Mouse (Mus musculus) olfactory bulb, adult 2 months (tissue): ENCODE measurements around the gene Skap1. TPM values are rescaled to one million over a fixed set of nuclear protein-coding genes. Genes with fewer than 3 reads are reported as not detected.

Experiments
- H3K27ac ChIP-seq: fragments of 200-500 bp; 2 replicates; pipeline ENCODE4 v1.5.1; 2012; ENCODE audit warnings: low read depth, low read length; ENCODE audit not compliant: insufficient read depth
- H3K4me1 ChIP-seq: fragments of 200-500 bp; 2 replicates; pipeline ENCODE4 v1.6.1; 2012; ENCODE audit warnings: low read length; ENCODE audit not compliant: control insufficient read depth, insufficient read depth
- H3K4me3 ChIP-seq: fragments of 200-500 bp; 2 replicates; pipeline ENCODE4 v1.5.1; 2012; ENCODE audit warnings: mild to moderate bottlenecking, low read depth, low read length, moderate library complexity; ENCODE audit not compliant: insufficient read depth
- CTCF ChIP-seq: fragments of 200-500 bp; IDR thresholded peaks from 2 replicates; pipeline ENCODE4 v1.5.1; 2012; ENCODE audit warnings: low read depth, mild to moderate bottlenecking, low read length, moderate library complexity; ENCODE audit not compliant: insufficient read depth
- POLR2A ChIP-seq: fragments of 200-500 bp; IDR thresholded peaks from 2 replicates; pipeline ENCODE4 v1.6.1; 2012; ENCODE audit warnings: mild to moderate bottlenecking, low read depth, low read length, moderate library complexity; ENCODE audit not compliant: insufficient read depth
- WGBS: fragments of 180-500 bp; shearing (Covaris S2); methylation state at CpG from one replicate; pipeline ENCODE4 v1.1.7; 2018; 5-methylcytosine and 5-hydroxymethylcytosine counted together
- polyA plus RNA-seq: library from polyadenylated mRNA; stranded (reverse); fragments of >200 nt; gene quantifications from 2 replicates; pipeline ENCODE4 v1.2.4, GENCODE M21; 2012; ENCODE audit warnings: low replicate concordance; ENCODE audit not compliant: missing spikeins, insufficient read depth, insufficient read length

Gene Skap1
- polyA plus RNA-seq, 1 experiment, result not detected

DNA sequence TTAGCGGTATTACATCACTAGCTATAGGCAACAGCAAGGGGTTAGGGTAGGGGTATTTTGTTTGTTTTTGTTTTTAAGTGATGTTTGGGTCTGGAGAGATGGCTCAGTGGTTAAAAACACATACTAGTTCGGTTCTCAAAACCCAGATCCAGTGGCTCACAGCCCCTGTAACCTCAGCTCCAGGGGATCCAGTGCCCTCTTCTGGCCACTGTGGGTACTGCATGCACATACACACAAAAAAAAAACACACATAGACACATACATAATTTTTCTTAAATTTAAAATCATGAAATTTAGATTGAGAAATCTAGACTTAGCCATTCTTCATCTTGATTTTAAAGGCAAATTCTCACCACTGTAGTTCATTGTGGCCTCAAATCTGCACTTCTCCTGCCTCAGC lies 221.0 kb downstream of the Skap1 start:
- no peak overlapping the region for H3K4me3 ChIP-seq
- TF ChIP-seq POLR2A, result no peak
- TF ChIP-seq CTCF, result no peak
- 88% methylated on average over 2 of the region's 2 CpGs for WGBS

DNA sequence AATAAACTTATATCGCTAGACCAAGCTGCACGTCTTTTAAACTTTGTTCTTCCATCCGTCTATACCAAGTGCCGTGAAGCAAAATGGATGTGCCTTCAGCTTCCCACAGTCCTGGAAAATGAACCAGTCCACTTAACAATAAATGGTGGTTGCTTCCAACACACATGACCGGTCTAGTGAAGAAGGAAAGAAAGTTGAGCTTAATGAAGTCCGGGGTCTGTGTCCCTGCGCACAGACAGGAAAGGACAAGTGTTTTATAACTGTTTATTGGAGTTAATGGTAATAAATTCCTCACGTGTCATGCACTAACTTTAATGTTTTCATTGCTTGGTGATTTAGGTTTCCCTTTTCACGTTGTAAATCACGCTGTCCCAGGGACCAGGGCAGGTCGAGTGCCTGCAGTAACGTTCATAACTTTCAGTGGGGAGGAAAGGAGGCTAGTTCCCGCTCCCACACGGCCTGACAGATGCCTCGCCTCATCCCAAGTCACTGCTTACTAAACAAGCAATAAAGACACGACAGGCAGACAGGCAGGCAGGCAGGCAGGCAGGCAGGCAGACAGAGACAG lies 222.4 kb downstream of the Skap1 start:
- WGBS, result 79% methylated on average over 16 of the region's 16 CpGs
- Histone ChIP-seq H3K27ac (no peak overlapping the region), H3K4me1 (no peaks in the 10 kb centered on the region), H3K4me3 (no peak overlapping the region)
- no peak for TF ChIP-seq POLR2A
- no peak for TF ChIP-seq CTCF

More for the DNA sequence above, 221.0 kb downstream of the Skap1 start:
- no peaks in the 10 kb centered on the region for H3K4me1 ChIP-seq
- no peak overlapping the region for H3K27ac ChIP-seq

- TF ChIP-seq POLR2A (no peak), CTCF (no peak)
- WGBS, result 92% methylated on average over 5 of the region's 5 CpGs
- H3K27ac ChIP-seq, result no peak overlapping the region
- H3K4me3 ChIP-seq, result no peak overlapping the region
- H3K4me1 ChIP-seq, result no peaks in the 10 kb centered on the region
Observed at GRCm38 (mm10) chr11:96692250-96692649, 227.9 kb downstream of the Skap1 start.

DNA sequence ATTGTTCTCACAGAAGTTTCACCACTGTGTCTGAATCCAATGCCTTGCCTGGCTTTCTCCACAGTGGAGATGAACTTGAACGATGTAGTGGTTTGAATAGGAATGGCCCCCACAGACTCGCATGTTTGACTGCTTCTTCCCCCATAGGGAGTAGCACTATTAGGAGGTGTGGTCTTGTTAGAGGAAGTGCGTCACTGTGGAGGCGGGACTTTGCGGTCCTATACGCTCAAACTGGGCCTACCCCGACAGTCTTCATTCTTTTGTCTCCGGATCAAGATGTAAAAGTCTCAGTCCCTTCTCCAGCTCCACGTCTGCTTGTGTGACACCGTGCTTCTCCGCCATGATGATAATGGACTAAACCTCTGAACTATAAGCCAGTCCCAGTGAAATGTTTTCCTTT lies 229.0 kb downstream of the Skap1 start:
- no peaks in the 10 kb centered on the region for H3K4me1 ChIP-seq
- 93% methylated on average over 11 of the region's 11 CpGs for WGBS
- H3K4me3 ChIP-seq, result no peak overlapping the region
- TF ChIP-seq POLR2A, result no peak
- TF ChIP-seq CTCF, result no peak
- H3K27ac ChIP-seq, result no peak overlapping the region

GRCm38 (mm10) chr11:96694774-96695173 lies 230.4 kb downstream of the Skap1 start:
- no peak overlapping the region for H3K27ac ChIP-seq
- TF ChIP-seq CTCF (no peak), POLR2A (no peak)
- H3K4me1 ChIP-seq, result no peaks in the 10 kb centered on the region
- H3K4me3 ChIP-seq, result no peak overlapping the region
- WGBS, result 62% methylated on average over 12 of the region's 12 CpGs

GRCm38 (mm10) chr11:96696168-96696727 lies 231.9 kb downstream of the Skap1 start:
- no peaks in the 10 kb centered on the region for H3K4me1 ChIP-seq
- 55% methylated on average over 15 of the region's 15 CpGs for WGBS
- H3K27ac ChIP-seq, result no peak overlapping the region
- no peak for TF ChIP-seq POLR2A
- no peak for TF ChIP-seq CTCF
- no peak overlapping the region for H3K4me3 ChIP-seq

- H3K4me3 ChIP-seq, result no peak overlapping the region
- H3K4me1 ChIP-seq, result no peaks in the 10 kb centered on the region
- 30% methylated on average over 7 of the region's 7 CpGs for WGBS
- TF ChIP-seq POLR2A (no peak), CTCF (no peak)
- no peak overlapping the region for H3K27ac ChIP-seq
Observed at GRCm38 (mm10) chr11:96696842-96697455, 232.6 kb downstream of the Skap1 start.

GRCm38 (mm10) chr11:96697467-96697866 lies 233.1 kb downstream of the Skap1 start:
- Histone ChIP-seq H3K4me3 (no peak overlapping the region), H3K4me1 (no peaks in the 10 kb centered on the region), H3K27ac (no peak overlapping the region)
- 90% methylated on average over 4 of the region's 4 CpGs for WGBS
- TF ChIP-seq CTCF, result no peak
- TF ChIP-seq POLR2A, result no peak

GRCm38 (mm10) chr11:96703813-96704212 lies 239.4 kb downstream of the Skap1 start:
- Histone ChIP-seq H3K27ac (no peak overlapping the region), H3K4me1 (no peaks in the 10 kb centered on the region), H3K4me3 (no peak overlapping the region)
- TF ChIP-seq POLR2A (no peak), CTCF (no peak)
- 84% methylated on average over 8 of the region's 8 CpGs for WGBS

GRCm38 (mm10) chr11:96711268-96711667 lies 246.9 kb downstream of the Skap1 start:
- 78% methylated on average over 5 of the region's 5 CpGs for WGBS
- no peak for TF ChIP-seq POLR2A
- no peak for TF ChIP-seq CTCF
- Histone ChIP-seq H3K27ac (no peak overlapping the region), H3K4me1 (peaks cover 8% of the 10 kb centered on the region; the same call in 1 of the 2 replicates), H3K4me3 (no peak overlapping the region)
